Mouse (Mus musculus) stomach, postnatal 0 days (tissue): ENCODE measurements around the gene Lrrc8d.

ENCODE experiments used
- CTCF ChIP-seq: IDR thresholded peaks from 2 replicates; pipeline ENCODE4 v1.5.1; 2016; ENCODE audit warnings: antibody characterized with exemption, low read depth, mild to moderate bottlenecking, moderate library complexity
- EP300 ChIP-seq: optimal IDR thresholded peaks from 2 replicates; pipeline ENCODE3; 2016; ENCODE audit warnings: antibody characterized with exemption

- no peak for TF ChIP-seq CTCF
- no peak for TF ChIP-seq EP300
Observed at GRCm38 (mm10) chr5:105861616-105862015, 161.8 kb downstream of the Lrrc8d start.
